Mouse (Mus musculus) heart, embryonic 15.5 days (tissue): ENCODE data around the gene Mrgprf. TPM values are rescaled to one million over a fixed set of nuclear protein-coding genes. Genes with fewer than 3 reads are reported as not detected.

Experiments used
- ATAC-seq: fragments of 200-750 bp; cut with Nextera tagmentation; replicated peaks from 2 replicates; pipeline ENCODE4 v1.8.0; 2017; ENCODE audit warnings: low read depth, moderate TSS enrichment; ENCODE audit not compliant: insufficient number of reproducible peaks, insufficient read depth, low FRiP score
- H3K27ac ChIP-seq: fragments of 300-500 bp; sonication (generic); 2 replicates; pipeline ENCODE4 v1.5.1; 2015; ENCODE audit warnings: mild to moderate bottlenecking, inconsistent platforms
- H3K27me3 ChIP-seq: fragments of 300-500 bp; sonication (generic); 2 replicates; pipeline ENCODE4 v1.6.1; 2015; ENCODE audit warnings: inconsistent platforms
- H3K36me3 ChIP-seq: fragments of 300-500 bp; sonication (generic); 2 replicates; pipeline ENCODE4 v1.6.1; 2015; ENCODE audit warnings: mild to moderate bottlenecking, inconsistent platforms
- H3K4me1 ChIP-seq: fragments of 300-500 bp; sonication (generic); replicated peaks from 2 replicates; pipeline ENCODE4 v1.6.1; 2015; ENCODE audit warnings: inconsistent platforms
- H3K4me2 ChIP-seq: fragments of 300-500 bp; sonication (generic); 2 replicates; pipeline ENCODE4 v1.6.1; 2015; ENCODE audit warnings: inconsistent platforms, mild to moderate bottlenecking, moderate library complexity
- H3K4me3 ChIP-seq: fragments of 300-500 bp; sonication (generic); 2 replicates; pipeline ENCODE4 v1.5.1; 2015; ENCODE audit warnings: mild to moderate bottlenecking, inconsistent platforms
- H3K9ac ChIP-seq: fragments of 300-500 bp; sonication (generic); 2 replicates; pipeline ENCODE4 v1.6.1; 2015; ENCODE audit warnings: mild to moderate bottlenecking, inconsistent platforms
- H3K9me3 ChIP-seq: fragments of 300-500 bp; sonication (generic); replicated peaks from 2 replicates; pipeline ENCODE4 v1.6.1; 2016; ENCODE audit warnings: inconsistent platforms
- whole genome bisulfite sequencing: fragments of 180-500 bp; shearing (Covaris S2); methylation state at CpG from one replicate; pipeline ENCODE4 v1.1.7; 2015; ENCODE audit warnings: mixed read lengths; 5-methylcytosine and 5-hydroxymethylcytosine counted together
- polyA plus RNA-seq: library from polyadenylated mRNA; unstranded; fragments of >200 nt; fragmentation: Nextera tagmentation; extraction: Ambion mirVana; gene quantifications from 2 replicates; pipeline ENCODE4 v1.2.1, GENCODE M21; 2015

Mrgprf gene
- polyA plus RNA-seq = 1.4 and 1.7 TPM in 2 replicates

GRCm38 (mm10) chr7:145300321-145301007 is at the start of gene Mrgprf:
Mrgprf (plus strand) TSS chr7:145300828.
- H3K4me3 ChIP-seq = no peak within 1 kb of the TSS
- peaks cover 12% of the 10 kb centered on the region for H3K4me1 ChIP-seq
- 29% methylated on average over 13 of the region's 13 CpGs for WGBS
- 0 out of 2 replicates have a peak, but pooled peaks have one; percentile 20 for ATAC-seq
- H3K27ac ChIP-seq = no peak within 1 kb of the TSS
- no peak within 1 kb of the TSS for H3K9ac ChIP-seq
- peaks cover 6% of the 10 kb centered on the region; the same call in 1 of the 2 replicates for H3K27me3 ChIP-seq
- no peaks in the 10 kb centered on the region for H3K36me3 ChIP-seq
- H3K9me3 ChIP-seq = no peaks in the 10 kb centered on the region
- H3K4me2 ChIP-seq = no peak within 1 kb of the TSS

GRCm38 (mm10) chr7:145252715-145253476 is 47.7 kb upstream of the Mrgprf start:
- Histone ChIP-seq H3K4me2 (no peak overlapping the region), H3K27me3 (no peaks in the 10 kb centered on the region), H3K9me3 (no peaks in the 10 kb centered on the region), H3K4me1 (0 out of 2 replicates have a peak, but pooled peaks cover 7% of the 10 kb centered on the region), H3K36me3 (0 out of 2 replicates have a peak, but pooled peaks cover 9% of the 10 kb centered on the region), H3K9ac (no peak overlapping the region), H3K27ac (no peak overlapping the region), H3K4me3 (no peak overlapping the region)
- 28% methylated on average over 8 of the region's 8 CpGs for WGBS
- ATAC-seq = peak; percentile 74; the same call in 1 of the 2 replicates

GRCm38 (mm10) chr7:145253986-145254630 is 46.5 kb upstream of the Mrgprf start:
- H3K4me2 ChIP-seq = no peak overlapping the region
- no peak overlapping the region for H3K9ac ChIP-seq
- no peaks in the 10 kb centered on the region for H3K27me3 ChIP-seq
- no peak for ATAC-seq
- 0 out of 2 replicates have a peak, but pooled peaks cover 9% of the 10 kb centered on the region for H3K36me3 ChIP-seq
- no peaks in the 10 kb centered on the region for H3K9me3 ChIP-seq
- 0 out of 2 replicates have a peak, but pooled peaks cover 7% of the 10 kb centered on the region for H3K4me1 ChIP-seq
- H3K27ac ChIP-seq = no peak overlapping the region
- 53% methylated on average over 3 of the region's 3 CpGs for WGBS
- H3K4me3 ChIP-seq = no peak overlapping the region

- no peak overlapping the region for H3K4me3 ChIP-seq
- 0 out of 2 replicates have a peak, but pooled peaks cover 16% of the 10 kb centered on the region for H3K36me3 ChIP-seq
- H3K27me3 ChIP-seq = no peaks in the 10 kb centered on the region
- H3K27ac ChIP-seq = no peak overlapping the region
- no peaks in the 10 kb centered on the region for H3K9me3 ChIP-seq
- H3K4me2 ChIP-seq = no peak overlapping the region
- H3K9ac ChIP-seq = no peak overlapping the region
- 0 out of 2 replicates have a peak, but pooled peaks cover 7% of the 10 kb centered on the region for H3K4me1 ChIP-seq
- WGBS = 92% methylated on average over 1 of the region's 1 CpGs
- ATAC-seq = no peak
Observed at GRCm38 (mm10) chr7:145256092-145256491, 44.5 kb upstream of the Mrgprf start.

- 55% methylated on average over 9 of the region's 9 CpGs for WGBS
- H3K9ac ChIP-seq = no peak overlapping the region
- no peaks in the 10 kb centered on the region for H3K9me3 ChIP-seq
- H3K27me3 ChIP-seq = no peaks in the 10 kb centered on the region
- peaks cover 20% of the 10 kb centered on the region; the same call in 1 of the 2 replicates for H3K36me3 ChIP-seq
- peak overlapping the region; percentile 33; the same call in 1 of the 2 replicates for H3K27ac ChIP-seq
- no peak overlapping the region for H3K4me2 ChIP-seq
- H3K4me1 ChIP-seq = peaks cover 8% of the 10 kb centered on the region
- no peak overlapping the region for H3K4me3 ChIP-seq
- no peak for ATAC-seq
Observed at GRCm38 (mm10) chr7:145264202-145264601, 36.4 kb upstream of the Mrgprf start.

GRCm38 (mm10) chr7:145266011-145266410 is 34.6 kb upstream of the Mrgprf start:
- 72% methylated on average over 2 of the region's 2 CpGs for WGBS
- Histone ChIP-seq H3K36me3 (peaks cover 13% of the 10 kb centered on the region; the same call in 1 of the 2 replicates), H3K27ac (no peak overlapping the region), H3K27me3 (no peaks in the 10 kb centered on the region), H3K4me3 (no peak overlapping the region), H3K4me2 (no peak overlapping the region), H3K9ac (no peak overlapping the region), H3K9me3 (no peaks in the 10 kb centered on the region), H3K4me1 (peaks cover 8% of the 10 kb centered on the region)
- ATAC-seq = no peak

GRCm38 (mm10) chr7:145268890-145269289 is 31.7 kb upstream of the Mrgprf start:
- Histone ChIP-seq H3K4me3 (no peak overlapping the region), H3K27ac (no peak overlapping the region), H3K9ac (no peak overlapping the region), H3K36me3 (peaks cover 33% of the 10 kb centered on the region; the same call in 1 of the 2 replicates), H3K4me2 (no peak overlapping the region), H3K4me1 (peaks cover 8% of the 10 kb centered on the region), H3K27me3 (no peaks in the 10 kb centered on the region), H3K9me3 (no peaks in the 10 kb centered on the region)
- WGBS = 86% methylated on average over 7 of the region's 7 CpGs
- no peak for ATAC-seq

GRCm38 (mm10) chr7:145270955-145271354 is 29.7 kb upstream of the Mrgprf start:
- WGBS = 87% methylated on average over 5 of the region's 5 CpGs
- no peak for ATAC-seq
- no peak overlapping the region for H3K27ac ChIP-seq
- no peak overlapping the region for H3K4me2 ChIP-seq
- no peak overlapping the region for H3K4me3 ChIP-seq
- no peak overlapping the region for H3K9ac ChIP-seq
- no peaks in the 10 kb centered on the region for H3K27me3 ChIP-seq
- no peaks in the 10 kb centered on the region for H3K9me3 ChIP-seq
- no peaks in the 10 kb centered on the region; the same call in 1 of the 2 replicates for H3K4me1 ChIP-seq
- H3K36me3 ChIP-seq = peaks cover 38% of the 10 kb centered on the region; the same call in 1 of the 2 replicates

GRCm38 (mm10) chr7:145275488-145275887 is 25.1 kb upstream of the Mrgprf start:
- ATAC-seq = no peak
- peaks cover 42% of the 10 kb centered on the region for H3K36me3 ChIP-seq
- H3K4me2 ChIP-seq = no peak overlapping the region
- 81% methylated on average over 3 of the region's 3 CpGs for WGBS
- no peaks in the 10 kb centered on the region for H3K4me1 ChIP-seq
- H3K9me3 ChIP-seq = no peaks in the 10 kb centered on the region
- no peak overlapping the region for H3K27ac ChIP-seq
- no peaks in the 10 kb centered on the region for H3K27me3 ChIP-seq
- H3K9ac ChIP-seq = no peak overlapping the region
- H3K4me3 ChIP-seq = no peak overlapping the region

- H3K9ac ChIP-seq = no peak overlapping the region
- H3K4me3 ChIP-seq = no peak overlapping the region
- peaks cover 17% of the 10 kb centered on the region for H3K4me1 ChIP-seq
- no peaks in the 10 kb centered on the region for H3K27me3 ChIP-seq
- 81% methylated on average over 4 of the region's 4 CpGs for WGBS
- H3K9me3 ChIP-seq = no peaks in the 10 kb centered on the region
- H3K36me3 ChIP-seq = peaks cover 14% of the 10 kb centered on the region
- ATAC-seq = no peak
- H3K27ac ChIP-seq = no peak overlapping the region
- no peak overlapping the region for H3K4me2 ChIP-seq
Observed at GRCm38 (mm10) chr7:145281396-145281795, 19.2 kb upstream of the Mrgprf start.

GRCm38 (mm10) chr7:145283041-145283440 is 17.6 kb upstream of the Mrgprf start:
- peak overlapping the region; percentile 60 for H3K4me3 ChIP-seq
- H3K36me3 ChIP-seq = peaks cover 4% of the 10 kb centered on the region; the same call in 1 of the 2 replicates
- no peak for ATAC-seq
- H3K4me1 ChIP-seq = peaks cover 17% of the 10 kb centered on the region
- H3K27me3 ChIP-seq = no peaks in the 10 kb centered on the region
- peak overlapping the region; percentile 56 for H3K9ac ChIP-seq
- no peak overlapping the region for H3K27ac ChIP-seq
- 44% methylated on average over 4 of the region's 4 CpGs for WGBS
- H3K9me3 ChIP-seq = no peaks in the 10 kb centered on the region
- peak overlapping the region; percentile 73 for H3K4me2 ChIP-seq
